Mouse (Mus musculus): ENCODE measurements around the gene Ankrd44.

The Ankrd44 gene

GRCm38 (mm10) chr1:54600275-54600674, 325.9 kb downstream of the Ankrd44 start:
- no peak for DNase-seq

DNA sequence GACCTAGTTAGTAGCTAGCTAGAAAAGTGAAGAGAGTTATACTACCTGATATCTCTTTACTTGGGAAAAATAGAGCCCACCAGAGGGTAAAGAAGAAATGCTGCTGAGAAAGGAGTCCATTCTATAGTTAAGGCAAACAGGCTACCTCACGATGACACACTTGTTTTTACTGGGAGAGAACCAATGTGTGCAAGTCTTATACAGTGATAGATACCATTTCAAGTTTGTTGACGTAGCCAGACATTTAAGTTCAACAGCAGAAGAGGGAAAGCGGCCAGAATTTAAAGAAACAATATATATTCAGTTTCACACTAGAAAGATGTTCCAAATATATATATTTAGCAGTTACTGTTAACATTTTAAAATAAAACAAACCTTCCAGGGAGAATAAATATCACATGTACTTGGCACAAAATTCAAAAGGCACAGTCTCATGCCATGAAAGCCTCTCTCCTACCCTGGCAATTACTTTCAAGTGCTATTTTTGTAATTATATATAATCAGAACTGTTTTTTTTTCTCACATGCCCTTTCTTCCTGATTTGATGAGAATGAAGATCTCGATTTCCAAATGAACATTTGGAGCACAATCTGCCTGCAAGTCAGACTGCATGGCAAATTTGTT, 328.5 kb downstream of the Ankrd44 start:
- no peak for DNase-seq

DNA sequence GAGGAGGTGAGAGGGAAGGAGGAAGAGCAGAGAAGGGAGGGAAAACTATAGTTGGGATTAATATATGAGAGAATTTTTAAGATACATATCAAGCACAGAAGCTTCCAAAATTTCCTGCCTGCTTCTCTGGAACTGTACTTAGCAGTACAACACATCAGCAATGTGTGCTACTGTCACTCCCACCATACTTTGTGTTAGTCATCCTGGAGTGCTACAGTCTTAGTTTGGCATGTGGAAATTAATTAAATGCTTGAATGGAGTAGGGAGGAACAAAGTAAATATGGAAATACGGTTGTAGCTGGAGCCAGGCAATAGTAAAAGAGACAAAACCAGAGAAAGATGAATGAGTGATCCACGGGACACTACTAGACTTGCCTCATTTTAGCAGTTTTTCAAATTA, 330.0 kb downstream of the Ankrd44 start:
- DNase-seq: no peak

Data from kidney, postnatal 14 days (tissue).